Mouse (Mus musculus): Measurements from ENCODE around the gene Stxbp4. TPM values are rescaled to one million over a fixed set of nuclear protein-coding genes. Genes with fewer than 3 reads are reported as not detected.

Gene Stxbp4
- polyA plus RNA-seq, 1 experiment, result 0.44 TPM

DNA sequence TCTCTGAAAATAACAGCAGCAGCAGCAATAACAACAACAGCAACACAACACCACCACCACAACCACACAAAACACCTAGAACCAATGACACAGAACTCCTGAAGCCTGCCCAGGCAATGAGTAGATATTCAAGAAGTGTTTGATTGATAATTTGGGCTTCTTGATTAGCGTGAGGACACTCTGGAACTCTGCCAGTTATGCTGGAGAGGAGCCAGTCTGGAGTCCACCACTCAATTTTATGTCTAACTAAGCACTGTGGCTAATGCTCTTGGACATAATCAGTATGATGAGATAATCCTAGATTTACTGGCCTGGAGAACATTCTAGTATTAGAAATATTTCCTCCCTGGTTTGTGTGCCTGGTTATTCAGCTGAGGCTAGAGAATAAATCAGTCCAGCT lies 156.1 kb downstream of the Stxbp4 start:
- Histone ChIP-seq H3K27me3 (ENCODE audit: control insufficient read depth, insufficient read depth, low read length) (no peaks in the 10 kb centered on the region), H3K4me3 (ENCODE audit: low read depth, low read length) (no peak overlapping the region), H3K36me3 (ENCODE audit: control insufficient read depth, insufficient read depth, low read length) (no peaks in the 10 kb centered on the region), H3K27ac (ENCODE audit: insufficient read depth, low read depth, low read length) (no peak overlapping the region), H3K4me1 (ENCODE audit: control insufficient read depth, insufficient read depth, insufficient read length, low read length) (no peaks in the 10 kb centered on the region)
- 32% methylated on average over 1 of the region's 1 CpGs for WGBS
- TF ChIP-seq POLR2A (IDR thresholded peaks at IDR 0.05; ENCODE audit: low read depth, low read length) (no peak), CTCF (IDR thresholded peaks at IDR 0.05; ENCODE audit: extremely low read depth, insufficient read length, insufficient replicate concordance, low read depth, low read length) (no peak)

- Histone ChIP-seq H3K27me3 (ENCODE audit: control insufficient read depth, insufficient read depth, low read length) (no peaks in the 10 kb centered on the region), H3K4me1 (ENCODE audit: control insufficient read depth, insufficient read depth, insufficient read length, low read length) (no peaks in the 10 kb centered on the region), H3K36me3 (ENCODE audit: control insufficient read depth, insufficient read depth, low read length) (no peaks in the 10 kb centered on the region), H3K4me3 (ENCODE audit: low read depth, low read length) (no peak overlapping the region), H3K27ac (ENCODE audit: insufficient read depth, low read depth, low read length) (no peak overlapping the region)
- 73% methylated on average over 4 of the region's 4 CpGs for WGBS
- TF ChIP-seq CTCF (IDR thresholded peaks at IDR 0.05; ENCODE audit: extremely low read depth, insufficient read length, insufficient replicate concordance, low read depth, low read length), result no peak
- TF ChIP-seq POLR2A (IDR thresholded peaks at IDR 0.05; ENCODE audit: low read depth, low read length), result no peak
Observed at GRCm38 (mm10) chr11:90470271-90470670, 167.6 kb downstream of the Stxbp4 start.

- Histone ChIP-seq H3K27me3 (ENCODE audit: control insufficient read depth, insufficient read depth, low read length) (0 out of 2 replicates have a peak, but pooled peaks cover 3% of the 10 kb centered on the region), H3K4me3 (ENCODE audit: low read depth, low read length) (no peak overlapping the region), H3K27ac (ENCODE audit: insufficient read depth, low read depth, low read length) (no peak overlapping the region), H3K4me1 (ENCODE audit: control insufficient read depth, insufficient read depth, insufficient read length, low read length) (no peaks in the 10 kb centered on the region), H3K36me3 (ENCODE audit: control insufficient read depth, insufficient read depth, low read length) (no peaks in the 10 kb centered on the region)
- TF ChIP-seq CTCF (IDR thresholded peaks at IDR 0.05; ENCODE audit: extremely low read depth, insufficient read length, insufficient replicate concordance, low read depth, low read length), result no peak
- 78% methylated on average over 10 of the region's 10 CpGs for WGBS
Observed at GRCm38 (mm10) chr11:90464046-90464595, 173.8 kb downstream of the Stxbp4 start.

GRCm38 (mm10) chr11:90460458-90460857 lies 177.4 kb downstream of the Stxbp4 start:
- Histone ChIP-seq H3K4me3 (ENCODE audit: low read depth, low read length) (no peak overlapping the region), H3K36me3 (ENCODE audit: control insufficient read depth, insufficient read depth, low read length) (no peaks in the 10 kb centered on the region), H3K4me1 (ENCODE audit: control insufficient read depth, insufficient read depth, insufficient read length, low read length) (no peaks in the 10 kb centered on the region), H3K27me3 (ENCODE audit: control insufficient read depth, insufficient read depth, low read length) (0 out of 2 replicates have a peak, but pooled peaks cover 3% of the 10 kb centered on the region), H3K27ac (ENCODE audit: insufficient read depth, low read depth, low read length) (no peak overlapping the region)
- TF ChIP-seq POLR2A (IDR thresholded peaks at IDR 0.05; ENCODE audit: low read depth, low read length), result no peak
- no peak for TF ChIP-seq CTCF (IDR thresholded peaks at IDR 0.05; ENCODE audit: extremely low read depth, insufficient read length, insufficient replicate concordance, low read depth, low read length)
- WGBS, result 86% methylated on average over 3 of the region's 3 CpGs

DNA sequence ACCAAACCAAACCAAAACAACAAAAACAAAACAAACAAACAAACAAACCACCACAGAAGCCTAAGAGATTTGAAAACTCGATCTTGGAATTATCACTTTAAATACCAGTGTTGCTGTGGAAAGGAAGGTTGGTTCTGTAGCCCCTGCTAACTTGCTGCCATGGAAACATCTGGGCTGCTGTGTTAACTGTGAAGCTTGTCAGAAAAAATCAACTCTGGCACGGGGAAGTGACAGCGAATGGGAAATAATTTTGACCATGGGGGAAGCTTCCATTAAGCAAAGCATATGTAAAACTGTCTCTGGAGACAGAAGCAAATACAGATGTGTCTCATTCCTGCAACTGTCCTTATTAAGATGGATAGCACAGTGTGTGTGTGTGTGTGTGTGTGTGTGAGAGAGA lies 185.8 kb downstream of the Stxbp4 start:
- 38% methylated on average over 3 of the region's 3 CpGs for WGBS
- Histone ChIP-seq H3K4me1 (ENCODE audit: control insufficient read depth, insufficient read depth, insufficient read length, low read length) (no peaks in the 10 kb centered on the region), H3K27me3 (ENCODE audit: control insufficient read depth, insufficient read depth, low read length) (no peaks in the 10 kb centered on the region), H3K4me3 (ENCODE audit: low read depth, low read length) (no peak overlapping the region), H3K27ac (ENCODE audit: insufficient read depth, low read depth, low read length) (no peak overlapping the region), H3K36me3 (ENCODE audit: control insufficient read depth, insufficient read depth, low read length) (no peaks in the 10 kb centered on the region)
- TF ChIP-seq CTCF (IDR thresholded peaks at IDR 0.05; ENCODE audit: extremely low read depth, insufficient read length, insufficient replicate concordance, low read depth, low read length) (no peak), POLR2A (IDR thresholded peaks at IDR 0.05; ENCODE audit: low read depth, low read length) (no peak)

DNA sequence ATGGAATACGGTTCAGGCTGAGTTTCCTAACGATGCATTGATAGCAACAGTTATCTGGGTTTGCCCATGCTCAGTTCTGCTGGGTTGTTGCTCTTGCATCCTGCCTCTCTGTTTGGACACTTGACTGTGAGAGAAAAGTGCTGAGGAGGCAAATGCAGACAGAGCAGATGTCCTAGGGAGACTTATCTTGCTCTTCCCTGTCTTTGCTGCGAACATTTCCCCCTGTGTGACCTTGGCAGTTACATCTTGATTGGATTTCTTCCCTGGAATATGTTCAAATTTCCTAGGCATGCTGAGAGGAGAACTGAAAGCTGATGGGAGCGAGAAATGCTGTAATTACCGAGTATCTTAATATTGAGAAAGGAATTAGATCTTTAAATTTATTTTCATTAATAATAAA lies 186.4 kb downstream of the Stxbp4 start:
- no peaks in the 10 kb centered on the region for H3K36me3 ChIP-seq (ENCODE audit: control insufficient read depth, insufficient read depth, low read length)
- 63% methylated on average over 5 of the region's 5 CpGs for WGBS
- TF ChIP-seq CTCF (IDR thresholded peaks at IDR 0.05; ENCODE audit: extremely low read depth, insufficient read length, insufficient replicate concordance, low read depth, low read length) (no peak), POLR2A (IDR thresholded peaks at IDR 0.05; ENCODE audit: low read depth, low read length) (no peak)
- no peaks in the 10 kb centered on the region for H3K4me1 ChIP-seq (ENCODE audit: control insufficient read depth, insufficient read depth, insufficient read length, low read length)
- H3K4me3 ChIP-seq (ENCODE audit: low read depth, low read length), result no peak overlapping the region
- no peaks in the 10 kb centered on the region for H3K27me3 ChIP-seq (ENCODE audit: control insufficient read depth, insufficient read depth, low read length)
- H3K27ac ChIP-seq (ENCODE audit: insufficient read depth, low read depth, low read length), result no peak overlapping the region

DNA sequence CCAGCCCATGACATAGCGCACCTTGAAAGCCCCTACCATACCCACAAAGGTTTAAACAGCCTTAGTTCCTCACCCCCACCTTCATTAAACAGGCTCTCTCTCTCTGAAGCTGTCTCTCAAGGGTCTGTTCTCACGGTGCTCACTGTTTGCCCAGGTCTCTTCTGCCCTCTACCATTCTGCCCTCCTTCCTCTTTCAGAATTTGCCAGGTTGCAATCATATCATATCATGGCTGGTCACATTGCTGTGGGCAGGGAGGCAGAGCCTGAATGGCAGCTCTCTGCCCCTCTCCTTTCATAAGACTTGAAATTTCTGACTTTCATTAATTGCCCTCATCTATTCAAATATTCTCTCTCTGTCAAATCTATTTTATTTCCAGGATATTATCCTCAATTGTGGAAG lies 195.4 kb downstream of the Stxbp4 start:
- no peak overlapping the region for H3K27ac ChIP-seq (ENCODE audit: insufficient read depth, low read depth, low read length)

More for the DNA sequence above, 195.4 kb downstream of the Stxbp4 start:
- Histone ChIP-seq H3K27me3 (ENCODE audit: control insufficient read depth, insufficient read depth, low read length) (no peaks in the 10 kb centered on the region), H3K4me1 (ENCODE audit: control insufficient read depth, insufficient read depth, insufficient read length, low read length) (no peaks in the 10 kb centered on the region), H3K4me3 (ENCODE audit: low read depth, low read length) (no peak overlapping the region), H3K36me3 (ENCODE audit: control insufficient read depth, insufficient read depth, low read length) (no peaks in the 10 kb centered on the region)
- TF ChIP-seq POLR2A (IDR thresholded peaks at IDR 0.05; ENCODE audit: low read depth, low read length) (no peak), CTCF (IDR thresholded peaks at IDR 0.05; ENCODE audit: extremely low read depth, insufficient read length, insufficient replicate concordance, low read depth, low read length) (no peak)
- WGBS, result 65% methylated on average over 2 of the region's 2 CpGs

All from small intestine, adult 2 months (tissue).